Mouse (Mus musculus) olfactory bulb, adult 2 months (tissue): ENCODE results near the gene 2610028H24Rik.

Experiments used
- CTCF ChIP-seq: fragments of 200-500 bp; IDR thresholded peaks from 2 replicates; pipeline ENCODE4 v1.5.1; 2012; ENCODE audit warnings: low read depth, mild to moderate bottlenecking, low read length, moderate library complexity; ENCODE audit not compliant: insufficient read depth
- POLR2A ChIP-seq: fragments of 200-500 bp; IDR thresholded peaks from 2 replicates; pipeline ENCODE4 v1.6.1; 2012; ENCODE audit warnings: mild to moderate bottlenecking, low read depth, low read length, moderate library complexity; ENCODE audit not compliant: insufficient read depth

- no peak for TF ChIP-seq POLR2A
- TF ChIP-seq CTCF = no peak
These were observed 32.1 kb upstream of the 2610028H24Rik start for GRCm38 (mm10) chr10:76416811-76417210.
